Mouse (Mus musculus) erythroblast, embryonic 14.5 days (primary cell): ENCODE measurements around the gene Slc37a1.

Experiments
- GATA1 ChIP-seq: IDR thresholded peaks from 2 replicates; pipeline ENCODE4 v1.6.1; 2012; ENCODE audit warnings: low read length, inconsistent platforms, mixed read lengths
- TAL1 ChIP-seq: IDR thresholded peaks from 3 replicates; pipeline ENCODE4 v1.6.1; 2012; ENCODE audit warnings: low read length, inconsistent platforms, mixed read lengths

DNA sequence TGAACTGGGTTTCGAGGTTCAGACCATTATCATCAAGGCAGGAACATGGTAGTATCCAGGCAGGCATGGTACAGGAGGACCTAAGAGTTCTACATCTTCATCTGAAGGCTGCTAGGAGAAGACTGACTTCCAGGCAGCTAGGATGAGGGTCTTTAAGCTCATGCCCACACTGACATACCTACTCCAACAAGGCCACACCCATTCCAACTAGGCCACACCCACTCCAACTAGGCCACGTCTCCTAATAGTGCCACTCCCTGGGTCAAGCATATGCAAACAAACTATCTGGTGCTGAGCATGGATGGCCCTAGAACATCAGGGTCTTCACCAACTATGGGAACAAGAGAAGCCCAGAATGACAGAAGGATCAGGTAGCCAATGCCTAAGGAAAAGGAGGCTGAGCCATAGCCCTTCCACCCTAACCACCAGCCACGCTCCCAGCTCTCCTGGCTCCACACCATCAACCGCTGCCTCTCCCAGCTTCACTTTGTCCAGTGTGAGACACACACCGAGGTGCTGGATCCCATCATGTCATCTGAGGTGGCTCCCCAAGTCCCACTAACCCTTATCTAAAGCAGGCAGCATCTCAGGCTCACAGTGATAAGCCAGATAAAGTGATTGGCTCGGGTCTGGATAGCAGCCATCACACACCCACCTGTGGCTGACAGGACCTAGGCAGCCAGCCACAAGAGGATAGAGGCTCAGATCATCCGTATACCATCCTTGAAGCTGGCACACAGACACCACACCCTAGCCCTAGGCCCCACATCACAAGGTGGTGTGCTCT lies 48.2 kb upstream of the Slc37a1 start:
- TF ChIP-seq GATA1 (no peak), TAL1 (peak; percentile 47; the same call in 2 of the 3 replicates)
